Mouse (Mus musculus) lung, postnatal 4 days (tissue): ENCODE measurements around the gene Dip2b.

Source experiments
- DNase-seq, 2 experiments: peaks; one replicate each; pipeline ENCODE4 v3.0.0; 2021

The Dip2b gene

GRCm38 (mm10) chr15:100182526-100183280 lies 144.2 kb downstream of the Dip2b start:
- no peak for DNase-seq

GRCm38 (mm10) chr15:100183510-100183909 lies 145.0 kb downstream of the Dip2b start:
- no peak for DNase-seq

- no peak for DNase-seq
Measured at GRCm38 (mm10) chr15:100184821-100185496, 146.5 kb downstream of the Dip2b start.

- no peak for DNase-seq
Measured at GRCm38 (mm10) chr15:100186234-100186633, 147.8 kb downstream of the Dip2b start.

- DNase-seq, result no peak
Measured at GRCm38 (mm10) chr15:100186882-100187672, 148.6 kb downstream of the Dip2b start.

- DNase-seq, result no peak
Measured at GRCm38 (mm10) chr15:100188542-100188941, 150.1 kb downstream of the Dip2b start.

GRCm38 (mm10) chr15:100188962-100189404 lies 150.5 kb downstream of the Dip2b start:
- peak in 1 of 2 experiments; percentile 48 for DNase-seq

- DNase-seq, result no peak
Measured at GRCm38 (mm10) chr15:100190083-100190482, 151.6 kb downstream of the Dip2b start.

- DNase-seq, result peak in 1 of 2 experiments; percentile 45
Measured at GRCm38 (mm10) chr15:100198983-100199745, 160.7 kb downstream of the Dip2b start.

GRCm38 (mm10) chr15:100199790-100200189 lies 161.3 kb downstream of the Dip2b start:
- peak; percentile 44 to 70 for DNase-seq

GRCm38 (mm10) chr15:100201806-100202205 lies 163.3 kb downstream of the Dip2b start:
- DNase-seq, result no peak

- DNase-seq, result no peak
Measured at GRCm38 (mm10) chr15:100202431-100203015, 164.1 kb downstream of the Dip2b start.

GRCm38 (mm10) chr15:100204574-100204973 lies 166.1 kb downstream of the Dip2b start:
- peak in 1 of 2 experiments; percentile 16 for DNase-seq

GRCm38 (mm10) chr15:100210013-100210412 lies 171.5 kb downstream of the Dip2b start:
- no peak for DNase-seq

GRCm38 (mm10) chr15:100213339-100213738 lies 174.9 kb downstream of the Dip2b start:
- DNase-seq, result no peak

- DNase-seq, result no peak
Measured at GRCm38 (mm10) chr15:100215092-100215491, 176.6 kb downstream of the Dip2b start.

GRCm38 (mm10) chr15:100216173-100216572 lies 177.7 kb downstream of the Dip2b start:
- peak; percentile 33 to 45 for DNase-seq

GRCm38 (mm10) chr15:100218018-100218417 lies 179.6 kb downstream of the Dip2b start:
- DNase-seq, result no peak

- no peak for DNase-seq
Measured at GRCm38 (mm10) chr15:100219396-100219795, 180.9 kb downstream of the Dip2b start.

GRCm38 (mm10) chr15:100220916-100221315 lies 182.5 kb downstream of the Dip2b start:
- DNase-seq, result peak in 1 of 2 experiments; percentile 18

- DNase-seq, result no peak
Measured at GRCm38 (mm10) chr15:100225381-100225780, 186.9 kb downstream of the Dip2b start.

- DNase-seq, result no peak
Measured at GRCm38 (mm10) chr15:100225891-100226290, 187.4 kb downstream of the Dip2b start.
